Mouse (Mus musculus) embryonic facial prominence, embryonic 14.5 days (tissue): Measurements from ENCODE around the gene Nt5c1b. TPM values are rescaled to one million over a fixed set of nuclear protein-coding genes. Genes with fewer than 3 reads are reported as not detected.

Experiments
- ATAC-seq: fragments of 200-750 bp; cut with Nextera tagmentation; 2 replicates; pipeline ENCODE4 v1.8.0; 2017; ENCODE audit warnings: low read depth, moderate number of reproducible peaks, moderate TSS enrichment
- DNase-seq: peaks from one replicate; pipeline ENCODE4 v3.0.0-alpha.2; 2015; ENCODE audit warnings: low spot score
- H3K27ac ChIP-seq: fragments of 300-500 bp; sonication (generic); replicated peaks from 2 replicates; pipeline ENCODE4 v1.5.1; 2014; ENCODE audit warnings: low read depth, mild to moderate bottlenecking, low read length, moderate library complexity
- H3K27me3 ChIP-seq: fragments of 300-500 bp; sonication (generic); replicated peaks from 2 replicates; pipeline ENCODE4 v1.6.1; 2014; ENCODE audit warnings: low read length; ENCODE audit not compliant: control insufficient read depth, insufficient read depth
- H3K36me3 ChIP-seq: fragments of 300-500 bp; sonication (generic); 2 replicates; pipeline ENCODE4 v1.6.1; 2014; ENCODE audit warnings: low read length, mixed read lengths; ENCODE audit not compliant: control insufficient read depth, insufficient read depth
- H3K4me1 ChIP-seq: fragments of 300-500 bp; sonication (generic); 2 replicates; pipeline ENCODE4 v1.6.1; 2014; ENCODE audit warnings: antibody characterized with exemption, low read length; ENCODE audit not compliant: control insufficient read depth, insufficient read depth
- H3K4me2 ChIP-seq: fragments of 300-500 bp; sonication (generic); 2 replicates; pipeline ENCODE4 v1.6.1; 2014; ENCODE audit warnings: low read depth, mild to moderate bottlenecking, low read length, moderate library complexity, mixed read lengths
- H3K4me3 ChIP-seq: fragments of 300-500 bp; sonication (generic); 2 replicates; pipeline ENCODE4 v1.5.1; 2014; ENCODE audit warnings: low read depth, mild to moderate bottlenecking, low read length
- H3K9ac ChIP-seq: fragments of 300-500 bp; sonication (generic); 2 replicates; pipeline ENCODE4 v1.6.1; 2014; ENCODE audit warnings: low read depth, mild to moderate bottlenecking, low read length, moderate library complexity, mixed read lengths
- H3K9me3 ChIP-seq: fragments of 300-500 bp; sonication (generic); 2 replicates; pipeline ENCODE4 v1.6.1; 2016; ENCODE audit warnings: low read length; ENCODE audit not compliant: control insufficient read depth
- WGBS: fragments of 180-500 bp; shearing (Covaris S2); extraction: QIAGEN DNeasy Blood & Tissue Kit; methylation state at CpG from one replicate; pipeline ENCODE4 v1.1.7; 2014; 5-methylcytosine and 5-hydroxymethylcytosine counted together
- polyA plus RNA-seq: library from polyadenylated mRNA; unstranded; fragments of >200 nt; fragmentation: Nextera tagmentation; extraction: Ambion mirVana; gene quantifications from 2 replicates; pipeline ENCODE4 v1.2.1, GENCODE M21; 2014

Nt5c1b gene
- polyA plus RNA-seq, 1 experiment from 2014 or later, result not detected

DNA sequence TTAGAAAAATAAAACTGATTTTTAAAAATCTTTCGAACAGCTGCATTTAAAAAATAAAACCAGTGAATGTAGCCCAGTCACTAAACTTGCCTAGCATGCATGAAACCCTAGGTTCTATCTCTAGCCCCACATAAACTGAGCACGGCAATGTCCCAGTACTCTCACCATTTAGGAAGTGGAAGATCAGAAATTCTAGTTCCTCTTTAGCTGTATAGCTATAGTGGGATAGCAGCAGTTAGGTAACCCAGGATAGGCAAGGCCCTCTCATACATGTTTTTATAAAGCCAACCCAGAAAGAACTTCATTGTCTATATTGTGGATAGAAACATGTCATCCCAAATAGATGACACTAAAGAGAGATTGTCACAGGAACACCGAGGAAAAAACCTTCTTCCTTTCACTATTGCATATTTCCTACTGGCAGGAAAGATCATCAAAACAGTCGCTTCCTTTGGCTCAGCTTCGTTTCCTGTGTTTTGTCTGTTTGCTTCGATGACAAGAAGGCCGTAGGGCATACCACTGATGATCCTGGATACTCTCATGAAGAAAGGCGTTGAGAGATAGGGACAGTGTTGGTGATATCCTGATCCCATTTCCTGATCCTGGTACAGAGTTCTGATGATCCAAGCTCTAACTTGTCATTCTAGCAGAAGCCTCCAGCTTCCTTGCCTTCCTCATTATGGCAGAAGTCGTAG is 32.8 kb downstream of the Nt5c1b start:
- H3K9me3 ChIP-seq, result no peaks in the 10 kb centered on the region
- WGBS, result 84% methylated on average over 9 of the region's 9 CpGs
- H3K27me3 ChIP-seq, result no peaks in the 10 kb centered on the region
- H3K9ac ChIP-seq, result no peak overlapping the region
- no peaks in the 10 kb centered on the region for H3K4me1 ChIP-seq
- no peak overlapping the region for H3K4me3 ChIP-seq
- no peaks in the 10 kb centered on the region for H3K36me3 ChIP-seq
- DNase-seq (no peak), ATAC-seq (no peak)
- H3K27ac ChIP-seq, result no peak overlapping the region
- no peak overlapping the region for H3K4me2 ChIP-seq

DNA sequence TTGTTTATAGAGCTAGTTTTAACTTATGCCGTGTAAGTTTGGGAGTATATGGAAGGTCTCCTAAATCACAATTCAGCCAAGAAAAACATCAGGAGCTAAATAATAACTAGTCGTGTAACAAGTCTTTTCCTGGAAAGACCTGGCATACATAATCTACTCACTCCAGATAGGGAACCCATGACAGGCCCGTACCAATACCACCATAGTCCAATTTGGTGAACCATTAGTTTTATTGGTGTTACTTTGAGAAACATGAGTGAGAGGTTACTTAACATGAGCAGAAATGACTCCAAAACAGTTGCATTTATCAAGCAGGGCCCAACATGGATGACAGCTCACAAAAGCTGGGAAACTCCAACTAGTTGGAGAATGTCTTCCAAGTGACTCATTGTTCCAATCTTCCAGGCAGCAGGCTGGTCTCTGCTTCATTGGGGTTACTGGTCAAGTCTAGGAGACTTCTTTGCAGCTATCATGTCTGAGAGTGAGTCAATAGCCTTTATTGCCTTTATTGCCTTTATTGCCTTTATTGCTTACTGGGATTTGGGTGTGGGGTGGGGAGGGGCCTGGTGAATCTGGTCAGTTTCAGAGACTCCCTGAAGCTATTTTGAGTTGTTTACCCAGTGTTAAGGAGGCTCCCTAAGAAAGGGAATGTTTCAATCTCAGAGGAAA is 40.9 kb downstream of the Nt5c1b start:
- no peaks in the 10 kb centered on the region for H3K4me1 ChIP-seq
- H3K9me3 ChIP-seq, result no peaks in the 10 kb centered on the region
- H3K4me2 ChIP-seq, result no peak overlapping the region
- H3K9ac ChIP-seq, result no peak overlapping the region
- 87% methylated on average over 3 of the region's 3 CpGs for WGBS
- DNase-seq (no peak), ATAC-seq (no peak)
- no peaks in the 10 kb centered on the region for H3K36me3 ChIP-seq
- H3K4me3 ChIP-seq, result no peak overlapping the region
- no peaks in the 10 kb centered on the region for H3K27me3 ChIP-seq
- no peak overlapping the region for H3K27ac ChIP-seq

DNA sequence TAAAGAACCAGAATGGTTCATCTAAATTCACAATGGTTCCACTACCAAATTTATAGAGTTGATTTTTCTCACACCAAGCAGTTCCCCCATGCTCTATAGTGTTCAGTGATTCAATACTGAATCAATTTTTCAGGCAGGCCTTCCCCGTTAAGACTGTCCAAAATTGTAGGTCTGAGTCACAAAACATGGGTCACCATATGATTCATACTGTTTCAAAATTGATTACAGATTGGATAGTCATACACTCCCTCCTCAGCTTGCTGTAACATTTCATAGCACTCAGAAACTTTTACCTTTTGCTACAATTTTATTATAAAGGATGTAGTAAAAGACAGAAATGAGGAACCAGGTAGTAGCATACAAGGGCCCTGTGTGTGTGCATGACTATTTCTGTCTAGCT is 41.7 kb downstream of the Nt5c1b start:
- Histone ChIP-seq H3K4me2 (no peak overlapping the region), H3K36me3 (no peaks in the 10 kb centered on the region), H3K27ac (no peak overlapping the region), H3K9me3 (no peaks in the 10 kb centered on the region), H3K9ac (no peak overlapping the region), H3K4me1 (no peaks in the 10 kb centered on the region), H3K4me3 (no peak overlapping the region), H3K27me3 (no peaks in the 10 kb centered on the region)
- whole genome bisulfite sequencing, result 78% methylated on average over 1 of the region's 1 CpGs
- DNase-seq, result no peak
- ATAC-seq, result no peak

DNA sequence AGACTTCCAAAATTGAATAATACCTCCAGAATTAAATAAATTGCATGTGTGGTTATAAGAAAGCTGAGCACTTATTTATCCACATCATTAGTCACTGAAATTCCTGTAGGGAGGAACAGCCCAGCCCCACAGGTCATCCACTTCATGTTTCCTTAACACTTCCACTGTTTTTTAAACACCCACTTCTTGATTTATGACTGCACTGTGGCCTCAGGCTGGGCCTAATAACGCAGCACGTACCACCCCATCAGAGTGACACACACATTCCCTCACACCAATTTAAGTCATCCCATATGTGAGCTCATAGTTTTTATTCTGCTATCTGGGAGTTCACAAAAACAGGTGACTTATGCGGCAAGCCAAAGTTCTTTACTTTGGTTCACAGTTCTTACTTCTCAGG is 52.6 kb downstream of the Nt5c1b start:
- H3K27ac ChIP-seq, result no peak overlapping the region
- ATAC-seq (no peak), DNase-seq (no peak)
- H3K4me3 ChIP-seq, result no peak overlapping the region
- no peaks in the 10 kb centered on the region for H3K36me3 ChIP-seq
- H3K4me2 ChIP-seq, result no peak overlapping the region
- H3K4me1 ChIP-seq, result no peaks in the 10 kb centered on the region
- 47% methylated on average over 3 of the region's 3 CpGs for WGBS
- no peaks in the 10 kb centered on the region for H3K9me3 ChIP-seq
- H3K9ac ChIP-seq, result no peak overlapping the region
- no peaks in the 10 kb centered on the region for H3K27me3 ChIP-seq

DNA sequence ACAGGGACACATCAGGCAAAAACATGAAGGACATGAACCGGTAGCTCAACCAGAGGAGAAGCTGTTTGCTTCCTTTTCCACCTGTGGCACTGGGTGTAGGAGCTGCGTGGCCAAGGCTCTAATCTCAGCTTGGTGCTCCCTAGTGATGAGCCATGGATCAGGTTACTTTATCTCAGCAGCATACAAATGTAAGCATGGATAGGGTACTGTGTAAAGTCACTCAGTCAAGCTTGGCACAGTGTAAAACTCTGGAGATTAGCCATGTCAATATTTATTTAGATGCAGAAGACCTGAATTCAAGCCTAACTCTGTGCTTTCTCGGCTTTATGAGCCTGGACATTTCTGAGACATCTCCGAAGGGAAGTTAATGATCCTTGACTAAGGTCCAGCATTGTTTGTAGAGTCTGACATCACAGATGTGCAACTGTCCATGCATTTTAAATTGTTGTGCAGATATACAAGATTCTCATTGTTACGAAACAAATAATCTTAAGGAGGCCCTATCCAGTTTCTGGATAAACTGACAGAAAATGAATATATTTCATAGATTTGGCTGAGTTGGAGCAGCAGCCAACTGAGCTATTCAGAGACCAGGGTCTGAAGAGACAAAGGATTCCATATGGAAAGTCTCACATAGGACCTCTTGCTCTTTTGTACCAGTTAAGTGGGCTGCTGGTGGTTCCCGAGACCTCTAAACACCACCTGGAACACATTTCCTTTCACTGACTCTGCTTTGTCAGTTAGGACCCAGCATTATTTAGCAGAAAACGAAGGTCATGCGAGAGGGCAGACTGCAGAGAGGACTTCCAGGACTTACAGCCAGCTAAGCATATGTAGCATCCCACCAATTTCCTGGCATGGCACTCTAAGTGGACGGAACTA is 56.5 kb downstream of the Nt5c1b start:
- Histone ChIP-seq H3K27me3 (no peaks in the 10 kb centered on the region), H3K4me1 (no peaks in the 10 kb centered on the region), H3K4me3 (no peak overlapping the region), H3K9ac (no peak overlapping the region), H3K27ac (no peak overlapping the region), H3K36me3 (no peaks in the 10 kb centered on the region), H3K4me2 (no peak overlapping the region), H3K9me3 (no peaks in the 10 kb centered on the region)
- WGBS, result 46% methylated on average over 9 of the region's 9 CpGs
- ATAC-seq (no peak), DNase-seq (peak; percentile 39)

DNA sequence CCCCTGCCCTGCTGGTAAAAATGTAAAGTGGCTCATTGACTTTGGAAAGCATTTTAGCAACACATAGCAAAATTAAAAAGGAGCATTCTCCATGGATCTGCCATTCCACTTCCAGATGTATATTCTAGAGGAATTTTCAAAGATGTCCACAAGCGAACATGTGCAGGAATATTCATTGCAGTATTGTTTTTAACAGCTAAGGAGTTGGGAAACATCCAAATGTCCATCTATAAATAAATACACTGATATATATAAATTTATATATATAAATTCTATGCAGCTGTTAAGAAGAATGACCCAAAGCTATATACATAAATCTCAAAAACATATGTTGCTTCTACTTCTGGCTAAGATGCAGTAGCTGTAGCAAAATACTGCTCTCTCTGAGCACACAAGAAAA is 61.2 kb downstream of the Nt5c1b start:
- Histone ChIP-seq H3K36me3 (no peaks in the 10 kb centered on the region), H3K9ac (no peak overlapping the region), H3K9me3 (no peaks in the 10 kb centered on the region), H3K27ac (no peak overlapping the region), H3K4me3 (no peak overlapping the region), H3K4me1 (no peaks in the 10 kb centered on the region), H3K27me3 (no peaks in the 10 kb centered on the region), H3K4me2 (no peak overlapping the region)
- DNase-seq, result peak; percentile 51
- ATAC-seq, result no peak
- WGBS, result 80% methylated on average over 1 of the region's 1 CpGs

DNA sequence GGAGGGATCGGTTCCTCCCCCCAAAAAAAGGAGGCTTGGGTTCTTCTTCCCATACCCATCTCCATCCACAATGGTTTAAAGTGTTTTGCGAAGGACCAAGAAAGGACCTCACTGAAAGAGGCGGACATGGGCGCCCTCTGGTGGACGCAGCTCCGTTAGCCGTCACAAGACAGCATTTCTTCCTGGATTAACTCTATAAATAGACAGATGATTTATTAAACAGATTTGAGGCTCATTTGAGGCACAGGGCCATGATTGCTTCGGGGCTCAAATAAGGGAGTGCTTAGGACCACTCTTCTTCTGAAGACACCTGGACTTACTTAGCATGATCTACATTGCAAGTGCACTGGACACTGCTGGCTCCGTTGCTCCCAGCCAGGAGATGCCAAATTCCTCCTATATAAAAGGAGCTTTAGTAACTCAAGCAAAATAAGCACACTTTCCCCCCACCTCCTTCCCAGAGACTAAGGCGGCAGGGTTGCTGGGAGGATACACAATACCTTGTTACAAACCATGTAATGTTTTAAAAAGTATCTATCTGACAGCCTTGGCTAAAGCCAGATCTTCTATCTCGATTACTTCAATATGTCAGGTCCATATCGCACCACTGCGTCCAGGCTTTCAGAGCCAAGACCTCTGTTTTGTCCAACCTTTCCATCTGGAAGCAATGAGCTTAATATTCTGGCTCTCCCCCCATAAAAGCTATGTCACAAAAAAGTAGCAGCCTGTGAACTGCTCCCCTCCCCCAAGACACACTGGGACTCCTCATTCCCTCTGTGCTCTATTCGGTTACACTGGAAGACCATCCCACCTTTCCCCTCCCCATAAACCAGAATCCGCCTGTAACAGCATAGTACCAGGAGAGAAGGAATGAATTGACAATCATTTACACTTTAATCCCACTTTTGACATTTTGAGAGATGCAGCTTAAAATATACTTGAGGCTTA is 68.6 kb downstream of the Nt5c1b start:
- no peak overlapping the region for H3K4me2 ChIP-seq
- no peak overlapping the region for H3K4me3 ChIP-seq
- H3K27me3 ChIP-seq, result no peaks in the 10 kb centered on the region
- H3K27ac ChIP-seq, result no peak overlapping the region; the same call in 1 of the 2 replicates
- peak; percentile 94 for DNase-seq
- no peaks in the 10 kb centered on the region; the same call in 1 of the 2 replicates for H3K4me1 ChIP-seq
- H3K36me3 ChIP-seq, result no peaks in the 10 kb centered on the region
- H3K9ac ChIP-seq, result no peak overlapping the region
- WGBS, result 14% methylated on average over 15 of the region's 15 CpGs
- no peaks in the 10 kb centered on the region for H3K9me3 ChIP-seq
- peak; percentile 81 for ATAC-seq
